Mouse (Mus musculus) hindbrain, postnatal 0 days (tissue): ENCODE measurements at regions not wholly inside any gene's neighbourhood (a gene's known extent, or its start where the extent isn't known, plus 50 kb on each side); places are given as distances from the start of the nearest gene placed in this dataset.

Source experiments
- ATAC-seq: fragments of 200-750 bp; cut with Nextera tagmentation; 2 replicates; pipeline ENCODE4 v1.8.0; 2017; ENCODE audit warnings: mild to moderate bottlenecking, moderate TSS enrichment, moderate library complexity
- DNase-seq: peaks from one replicate; pipeline ENCODE4 v3.0.0-alpha.2; 2015; ENCODE audit warnings: low spot score
- H3K27ac ChIP-seq: fragments of 300-500 bp; sonication (generic); 2 replicates; pipeline ENCODE4 v1.5.1; 2014; ENCODE audit warnings: mild to moderate bottlenecking
- H3K27me3 ChIP-seq: fragments of 300-500 bp; sonication (generic); 2 replicates; pipeline ENCODE4 v1.6.1; 2014; ENCODE audit warnings: low read length, mixed read lengths; ENCODE audit not compliant: insufficient read depth
- H3K36me3 ChIP-seq: fragments of 300-500 bp; sonication (generic); 2 replicates; pipeline ENCODE4 v1.6.1; 2014; ENCODE audit warnings: low read length, mixed read lengths; ENCODE audit not compliant: insufficient read depth
- H3K4me1 ChIP-seq: fragments of 300-500 bp; sonication (generic); 2 replicates; pipeline ENCODE4 v1.6.1; 2014; ENCODE audit warnings: antibody characterized with exemption, low read length, mixed read lengths; ENCODE audit not compliant: insufficient read depth
- H3K4me2 ChIP-seq: fragments of 300-500 bp; sonication (generic); 2 replicates; pipeline ENCODE4 v1.6.1; 2014; ENCODE audit warnings: low read depth, mild to moderate bottlenecking, low read length, moderate library complexity, mixed read lengths
- H3K4me3 ChIP-seq: fragments of 300-500 bp; sonication (generic); 2 replicates; pipeline ENCODE4 v1.5.1; 2014; ENCODE audit warnings: low read length
- H3K9ac ChIP-seq: fragments of 300-500 bp; sonication (generic); replicated peaks from 2 replicates; pipeline ENCODE4 v1.6.1; 2014; ENCODE audit warnings: mild to moderate bottlenecking, low read length, moderate library complexity, mixed read lengths
- H3K9me3 ChIP-seq: fragments of 300-500 bp; sonication (generic); 2 replicates; pipeline ENCODE4 v1.6.1; 2016; ENCODE audit warnings: low read length, mixed read lengths
- CTCF ChIP-seq: IDR thresholded peaks from 2 replicates; pipeline ENCODE4 v1.5.1; 2016; ENCODE audit warnings: antibody characterized with exemption, control low read depth, low read depth
- WGBS: fragments of 180-500 bp; shearing (Covaris S2); extraction: QIAGEN DNeasy Blood & Tissue Kit; methylation state at CpG from one replicate; pipeline ENCODE4 v1.1.7; 2014; 5-methylcytosine and 5-hydroxymethylcytosine counted together

DNA sequence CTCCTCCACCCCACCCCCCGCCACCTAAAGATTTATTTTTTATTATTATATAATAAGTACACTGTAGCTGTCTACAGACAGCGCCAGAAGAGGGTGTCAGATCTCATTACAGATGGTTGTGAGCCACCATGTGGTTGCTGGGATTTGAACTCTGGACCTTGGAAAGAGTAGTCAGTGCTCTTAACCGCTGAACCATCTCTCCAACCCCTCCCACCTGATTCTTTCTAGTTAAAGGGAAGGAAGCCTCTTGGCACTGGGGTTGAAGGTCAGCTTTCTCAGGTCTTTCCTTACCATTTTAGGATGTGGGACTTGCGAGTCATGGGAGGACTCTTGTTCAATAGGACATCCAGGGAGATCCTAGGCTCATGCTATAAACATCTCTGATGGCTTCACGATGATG is 54.7 kb downstream of the Hes1 start:
- Histone ChIP-seq H3K27me3 (peaks cover 28% of the 10 kb centered on the region), H3K4me1 (no peaks in the 10 kb centered on the region), H3K4me2 (no peak overlapping the region), H3K9ac (no peak overlapping the region), H3K9me3 (no peaks in the 10 kb centered on the region), H3K27ac (no peak overlapping the region), H3K36me3 (no peaks in the 10 kb centered on the region), H3K4me3 (no peak overlapping the region)
- ATAC-seq: no peak
- no peak for DNase-seq
- TF ChIP-seq CTCF: no peak
- 90% methylated on average over 5 of the region's 5 CpGs for WGBS

DNA sequence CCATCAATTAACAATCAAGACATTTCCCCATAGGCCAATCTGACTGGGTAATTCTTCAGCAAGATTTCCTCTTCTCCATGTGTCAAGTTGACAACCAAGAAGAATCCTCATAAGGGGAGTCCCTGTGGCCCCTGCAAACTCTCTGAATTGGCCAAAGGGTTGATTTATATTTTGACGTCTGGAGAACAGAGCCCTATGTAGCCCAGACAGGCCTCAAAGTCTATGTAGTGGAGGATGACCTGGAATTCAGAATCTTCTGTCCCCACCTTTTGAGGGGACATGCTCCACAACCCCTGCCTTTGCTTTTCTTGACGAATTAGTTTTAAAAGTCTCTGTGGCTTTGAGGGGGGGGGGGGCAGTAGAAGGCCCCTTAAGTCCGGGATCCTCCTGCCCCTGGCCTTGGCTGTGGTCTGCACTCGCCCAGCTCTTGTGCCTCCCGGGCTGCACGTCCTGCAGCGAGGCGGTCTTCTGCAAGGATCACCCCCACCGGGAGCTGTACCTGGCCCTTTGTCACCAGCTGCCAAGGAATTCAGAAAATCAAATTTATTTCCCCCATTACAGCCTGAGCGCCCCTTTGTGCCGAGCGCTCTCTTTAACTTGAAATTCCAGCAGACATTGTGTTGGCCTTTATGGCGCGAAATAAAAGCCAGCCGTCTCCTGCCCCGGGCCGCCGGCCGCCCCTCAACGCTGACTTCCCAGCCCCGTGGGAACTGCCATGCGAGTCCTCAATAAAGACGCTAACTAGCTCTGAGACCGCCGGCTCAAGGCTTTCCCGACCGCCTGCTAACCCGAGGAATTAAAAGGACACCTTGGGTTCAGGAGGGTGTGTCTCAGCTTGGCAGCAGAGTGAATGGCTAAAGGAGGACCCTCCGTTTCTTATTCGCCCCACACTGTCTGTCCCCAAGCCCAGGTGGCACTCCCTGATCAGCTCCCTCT is 56.4 kb downstream of the Hes1 start:
- no peak overlapping the region for H3K27ac ChIP-seq
- H3K27me3 ChIP-seq: peaks cover 29% of the 10 kb centered on the region
- H3K4me2 ChIP-seq: peak overlapping the region; percentile 36
- no peak overlapping the region for H3K9ac ChIP-seq
- no peak for DNase-seq
- TF ChIP-seq CTCF: no peak
- H3K4me1 ChIP-seq: no peaks in the 10 kb centered on the region
- no peak for ATAC-seq
- WGBS: 8% methylated on average over 30 of the region's 30 CpGs
- H3K36me3 ChIP-seq: no peaks in the 10 kb centered on the region
- H3K4me3 ChIP-seq: peak overlapping the region; percentile 16; the same call in 1 of the 2 replicates
- no peaks in the 10 kb centered on the region for H3K9me3 ChIP-seq

DNA sequence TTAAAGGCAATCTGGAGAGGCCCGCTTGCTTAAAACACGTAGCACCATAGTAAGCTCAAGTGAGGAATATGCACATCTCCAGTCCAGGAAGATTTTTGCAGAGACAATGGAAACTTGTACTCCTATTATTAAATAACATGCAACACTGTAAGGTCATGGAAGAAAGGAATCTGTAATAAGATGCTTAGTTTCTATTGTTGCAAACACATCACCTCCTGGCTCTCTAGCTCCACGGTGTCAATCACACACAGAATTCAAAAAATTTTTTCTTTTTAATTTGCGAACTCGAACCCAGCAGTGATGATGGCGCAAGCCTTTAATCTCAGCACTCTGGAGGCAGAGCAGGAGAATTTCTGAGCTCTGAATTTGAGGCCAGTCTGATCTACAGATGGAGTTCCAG is 57.4 kb downstream of the Hes1 start:
- H3K27me3 ChIP-seq: peaks cover 29% of the 10 kb centered on the region
- no peak for ATAC-seq
- H3K36me3 ChIP-seq: no peaks in the 10 kb centered on the region
- 65% methylated on average over 6 of the region's 6 CpGs for whole genome bisulfite sequencing
- no peak overlapping the region for H3K4me3 ChIP-seq
- no peaks in the 10 kb centered on the region for H3K9me3 ChIP-seq
- no peak for TF ChIP-seq CTCF
- no peak overlapping the region for H3K27ac ChIP-seq
- no peak overlapping the region for H3K9ac ChIP-seq
- no peak for DNase-seq
- H3K4me1 ChIP-seq: no peaks in the 10 kb centered on the region
- H3K4me2 ChIP-seq: no peak overlapping the region

DNA sequence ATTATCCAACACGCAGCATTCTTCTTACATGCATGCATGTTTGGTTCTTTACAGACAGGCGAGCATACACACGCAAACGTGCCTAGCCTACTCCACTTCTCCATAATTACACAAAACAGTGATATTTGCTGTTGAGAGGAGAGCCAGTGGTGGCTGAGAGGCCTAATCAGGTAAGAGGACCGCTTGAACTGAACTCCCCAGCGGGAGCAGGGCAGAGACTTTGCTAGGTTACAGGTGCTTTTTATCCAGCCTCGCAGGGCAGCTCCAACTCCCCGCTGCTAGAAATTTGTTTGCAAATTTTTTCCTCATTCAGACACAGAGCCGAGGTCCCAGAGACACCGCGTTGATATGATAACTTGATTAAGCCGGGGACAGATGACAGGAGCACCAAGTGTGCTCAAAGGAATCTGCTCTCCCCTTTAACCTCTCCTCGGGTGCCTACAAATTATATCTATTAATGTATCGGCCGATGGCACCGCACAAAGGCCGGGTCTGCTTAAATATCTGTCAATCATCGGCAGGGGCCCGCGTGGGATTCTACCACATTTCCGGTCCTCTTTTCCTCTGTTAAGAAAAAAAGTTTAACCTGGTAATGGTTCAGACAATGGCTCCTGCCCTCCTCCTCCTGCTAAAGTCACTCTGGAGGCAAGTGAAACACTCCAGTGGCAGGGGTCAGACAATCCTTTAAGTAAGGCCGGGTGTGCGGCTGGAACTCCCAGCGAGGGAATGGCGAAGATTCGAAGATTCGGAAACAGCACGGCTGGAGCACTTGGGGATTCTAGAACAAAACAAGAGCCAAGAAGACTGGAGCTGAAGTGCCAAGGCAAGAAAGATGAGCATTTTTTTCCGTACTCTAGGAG is 58.3 kb downstream of the Hes1 start:
- no peaks in the 10 kb centered on the region for H3K9me3 ChIP-seq
- no peaks in the 10 kb centered on the region for H3K4me1 ChIP-seq
- ATAC-seq: no peak
- H3K36me3 ChIP-seq: no peaks in the 10 kb centered on the region
- no peak overlapping the region for H3K27ac ChIP-seq
- WGBS: 31% methylated on average over 29 of the region's 29 CpGs
- no peak overlapping the region for H3K9ac ChIP-seq
- H3K4me2 ChIP-seq: no peak overlapping the region
- H3K4me3 ChIP-seq: no peak overlapping the region
- TF ChIP-seq CTCF: no peak
- H3K27me3 ChIP-seq: peaks cover 29% of the 10 kb centered on the region
- DNase-seq: no peak

DNA sequence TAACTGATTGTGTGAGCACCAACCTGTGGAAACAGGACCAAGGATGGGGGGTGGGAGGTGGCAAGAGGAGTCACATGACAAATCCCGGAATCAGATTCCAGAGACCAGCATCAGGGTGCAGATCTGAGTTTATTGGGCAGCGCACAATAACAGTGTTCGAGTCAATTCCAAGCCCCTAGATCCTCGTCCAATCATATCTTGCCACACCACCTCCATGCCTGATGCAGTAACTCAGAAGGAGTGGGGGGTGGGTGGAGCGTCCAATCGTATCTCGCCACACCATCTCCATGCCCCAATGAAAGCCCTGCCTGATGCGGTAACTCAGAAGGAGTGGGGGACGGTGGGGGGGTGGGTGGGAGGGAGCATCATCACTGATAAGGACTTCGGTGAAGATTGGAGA is 62.8 kb downstream of the Hes1 start:
- Histone ChIP-seq H3K36me3 (no peaks in the 10 kb centered on the region), H3K27ac (no peak overlapping the region), H3K27me3 (peaks cover 35% of the 10 kb centered on the region), H3K4me2 (no peak overlapping the region), H3K9ac (no peak overlapping the region), H3K4me3 (no peak overlapping the region), H3K9me3 (no peaks in the 10 kb centered on the region), H3K4me1 (no peaks in the 10 kb centered on the region; the same call in 1 of the 2 replicates)
- no peak for ATAC-seq
- no peak for TF ChIP-seq CTCF
- DNase-seq: no peak
- 91% methylated on average over 10 of the region's 10 CpGs for WGBS

DNA sequence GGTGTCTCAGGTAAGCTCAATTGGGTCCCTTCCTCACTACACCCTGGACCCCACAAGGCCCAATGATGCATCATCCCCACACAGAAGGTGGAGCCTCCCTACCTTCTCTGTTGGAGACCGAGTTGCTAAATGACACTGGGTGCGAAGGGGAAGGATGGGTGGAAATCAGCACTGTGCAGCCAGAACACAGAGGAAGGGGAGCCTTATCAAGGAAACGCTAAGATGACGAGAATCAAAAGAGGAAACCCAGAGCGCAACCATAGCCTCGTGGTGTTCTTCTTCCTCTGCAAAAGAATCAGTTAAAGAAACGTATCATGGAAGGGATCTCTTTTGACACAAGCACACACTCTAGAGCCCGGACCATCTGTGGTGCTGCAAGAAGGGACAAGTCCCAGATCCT is 64.6 kb downstream of the Hes1 start:
- TF ChIP-seq CTCF: no peak
- Histone ChIP-seq H3K9ac (no peak overlapping the region), H3K27ac (no peak overlapping the region), H3K9me3 (no peaks in the 10 kb centered on the region), H3K4me1 (no peaks in the 10 kb centered on the region; the same call in 1 of the 2 replicates), H3K4me2 (no peak overlapping the region), H3K27me3 (peaks cover 28% of the 10 kb centered on the region; the same call in 1 of the 2 replicates), H3K36me3 (no peaks in the 10 kb centered on the region), H3K4me3 (no peak overlapping the region)
- 62% methylated on average over 8 of the region's 8 CpGs for WGBS
- ATAC-seq (no peak), DNase-seq (no peak)
